ENCODE assay signal across 20 mouse cellular contexts in the genomic region with DNA sequence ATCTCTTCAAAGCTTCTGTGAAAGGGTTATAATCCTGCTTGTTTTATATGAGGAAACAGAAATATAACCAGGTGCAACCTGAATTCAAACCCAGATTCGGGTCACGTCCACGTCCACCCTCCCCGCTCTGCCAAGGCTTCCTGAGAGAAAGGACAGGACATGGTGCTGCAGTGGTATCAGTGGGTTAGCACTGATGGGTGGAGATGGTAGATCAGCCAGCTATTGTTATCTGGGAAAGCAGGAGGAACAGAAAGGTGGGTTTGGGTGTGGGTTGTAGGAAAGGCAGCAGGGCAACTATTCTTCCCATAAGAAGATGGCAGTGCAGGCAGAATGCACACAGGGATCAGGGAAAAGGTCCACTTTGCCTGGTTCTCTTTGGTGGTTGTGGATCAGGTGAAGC. TPM values are rescaled to one million over a fixed set of nuclear protein-coding genes. Genes with fewer than 3 reads are reported as not detected.
DNase-seq lines count a peak whose midpoint lies in the region; ATAC-seq and TF ChIP-seq lines count a peak whose summit lies in the region.
"Had no signal": no experiment of that assay in that cellular context is flagged by ENCODE, and none has a peak within 500 bp of the region (broad histone marks: within the 10 kb centered on the region; RNA-seq: fewer than 3 reads in every experiment).

No protein-coding gene starts in this region.

- peak overlapping the region; percentile 38 for H3K4me2 ChIP-seq in liver, embryonic 11.5 days
- H3K4me2 ChIP-seq in liver, embryonic 15.5 days: peak overlapping the region; percentile 43
- H3K4me2 ChIP-seq in intestine, postnatal 0 days (replicated peaks; ENCODE audit: low read depth): no peak overlapping the region
- H3K4me2 ChIP-seq: embryonic facial prominence, embryonic 12.5 days; forebrain, embryonic 12.5 days; heart, embryonic 13.5 days; hindbrain, embryonic 13.5 days had no signal

- TF ChIP-seq CTCF in cerebellum, adult 2 months (IDR thresholded peaks at IDR 0.05; ENCODE audit: borderline replicate concordance, insufficient read depth, low read depth, low read length): no peak
- TF ChIP-seq CTCF in intestine, postnatal 0 days (IDR thresholded peaks at IDR 0.05; ENCODE audit: low read depth): no peak
- TF ChIP-seq CTCF in kidney, adult 2 months (conservative IDR thresholded peaks at IDR 0.05; ENCODE audit: insufficient read depth, insufficient read length, low read depth, low read length): no peak

- no peak for DNase-seq in cerebellum, adult 2 months
- DNase-seq in cerebellum, adult 8-10 months: no peak
- DNase-seq in liver, embryonic 11.5 days (ENCODE audit: low spot score): no peak
- DNase-seq in frontal cortex, adult 2 months (ENCODE audit: extremely low spot score in 1 of 2, low spot score in 1 of 2): no peak
- no peak for DNase-seq in kidney, adult 2 months
- DNase-seq: adrenal gland, postnatal 10 days; B cell, adult 2 months; gastrocnemius, postnatal 25 days; heart, postnatal 4 days had no signal

- H3K27me3 ChIP-seq in cerebellum, adult 2 months (ENCODE audit: control insufficient read depth, insufficient read depth, low read length): no peaks in the 10 kb centered on the region
- H3K27me3 ChIP-seq in liver, embryonic 11.5 days (replicated peaks; ENCODE audit: control insufficient read depth, insufficient read depth, low read length): no peaks in the 10 kb centered on the region
- no peaks in the 10 kb centered on the region for H3K27me3 ChIP-seq in liver, embryonic 15.5 days
- no peaks in the 10 kb centered on the region for H3K27me3 ChIP-seq in intestine, postnatal 0 days (replicated peaks; ENCODE audit: control insufficient read depth, insufficient read depth, low read length)
- H3K27me3 ChIP-seq in kidney, adult 2 months (replicated peaks; ENCODE audit: control insufficient read depth, insufficient read depth, low read length): no peaks in the 10 kb centered on the region
- H3K27me3 ChIP-seq: embryonic facial prominence, embryonic 12.5 days; forebrain, embryonic 12.5 days; heart, embryonic 13.5 days; hindbrain, embryonic 13.5 days had no signal

- ATAC-seq in liver, embryonic 11.5 days (replicated peaks; ENCODE audit: low FRiP score): peak; percentile 51; the same call in 1 of the 2 replicates
- ATAC-seq in liver, embryonic 15.5 days (ENCODE audit: insufficient read depth): peak; percentile 67
- peak; percentile 40 for ATAC-seq in megakaryocyte-erythroid progenitor cell, adult 5-6 weeks (replicated peaks; ENCODE audit: low FRiP score, low TSS enrichment, poor library complexity, severe bottlenecking)
- ATAC-seq in intestine, postnatal 0 days: no peak
- ATAC-seq: CD4-positive, CD25-positive, alpha-beta regulatory T cell, adult 4 months; forebrain, embryonic 16.5 days; hindbrain, postnatal 0 days had no signal

- no peak overlapping the region for H3K4me3 ChIP-seq in cerebellum, adult 2 months (replicated peaks; ENCODE audit: insufficient read depth, low read depth, low read length)
- H3K4me3 ChIP-seq in liver, embryonic 11.5 days (ENCODE audit: low read depth, low read length): no peak overlapping the region
- H3K4me3 ChIP-seq in liver, embryonic 15.5 days (replicated peaks): no peak overlapping the region
- no peak overlapping the region for H3K4me3 ChIP-seq in intestine, postnatal 0 days (ENCODE audit: low read depth, low read length)
- no peak overlapping the region for H3K4me3 ChIP-seq in kidney, adult 2 months (ENCODE audit: insufficient read depth, low read depth, low read length)
- H3K4me3 ChIP-seq: embryonic facial prominence, embryonic 12.5 days; forebrain, embryonic 12.5 days; heart, embryonic 13.5 days; hindbrain, embryonic 13.5 days had no signal

- TF ChIP-seq POLR2A in cerebellum, adult 2 months (IDR thresholded peaks at IDR 0.05; ENCODE audit: borderline replicate concordance, insufficient read depth, low read length): no peak
- no peak for TF ChIP-seq POLR2A in kidney, adult 2 months (IDR thresholded peaks at IDR 0.05; ENCODE audit: low read depth, low read length)

- H3K9me3 ChIP-seq in liver, embryonic 11.5 days (ENCODE audit: control insufficient read depth, low read length): no peaks in the 10 kb centered on the region
- no peaks in the 10 kb centered on the region for H3K9me3 ChIP-seq in liver, embryonic 15.5 days (replicated peaks)
- H3K9me3 ChIP-seq in intestine, postnatal 0 days (ENCODE audit: control insufficient read depth): no peaks in the 10 kb centered on the region
- H3K9me3 ChIP-seq: embryonic facial prominence, embryonic 12.5 days; forebrain, embryonic 12.5 days; G1E; heart, embryonic 13.5 days; hindbrain, embryonic 13.5 days had no signal

- H3K9ac ChIP-seq in liver, embryonic 11.5 days (ENCODE audit: low read depth, low read length): no peak overlapping the region
- no peak overlapping the region for H3K9ac ChIP-seq in liver, embryonic 15.5 days
- no peak overlapping the region for H3K9ac ChIP-seq in intestine, postnatal 0 days (ENCODE audit: low read depth, low read length)
- H3K9ac ChIP-seq: embryonic facial prominence, embryonic 12.5 days; forebrain, embryonic 12.5 days; heart, embryonic 13.5 days; hindbrain, embryonic 13.5 days had no signal

- peaks cover 2% of the 10 kb centered on the region; the same call in 1 of the 2 replicates for H3K36me3 ChIP-seq in liver, embryonic 11.5 days (ENCODE audit: control insufficient read depth, insufficient read depth, low read length)
- H3K36me3 ChIP-seq in liver, embryonic 15.5 days (replicated peaks): no peaks in the 10 kb centered on the region
- no peaks in the 10 kb centered on the region for H3K36me3 ChIP-seq in intestine, postnatal 0 days (ENCODE audit: control insufficient read depth, insufficient read depth)
- no peaks in the 10 kb centered on the region for H3K36me3 ChIP-seq in kidney, adult 2 months (ENCODE audit: control insufficient read depth, insufficient read depth, low read length)
- H3K36me3 ChIP-seq: embryonic facial prominence, embryonic 12.5 days; forebrain, embryonic 12.5 days; hindbrain, embryonic 13.5 days had no signal

- H3K27ac ChIP-seq in cerebellum, adult 2 months (ENCODE audit: insufficient read depth, low read length): peak overlapping the region; percentile 58; the same call in 1 of the 2 replicates
- H3K27ac ChIP-seq in liver, embryonic 11.5 days (ENCODE audit: low read depth, low read length): no peak overlapping the region
- peak overlapping the region; percentile 29; the same call in 1 of the 2 replicates for H3K27ac ChIP-seq in liver, embryonic 15.5 days (replicated peaks)
- no peak overlapping the region for H3K27ac ChIP-seq in intestine, postnatal 0 days (ENCODE audit: low read depth, low read length)
- no peak overlapping the region for H3K27ac ChIP-seq in kidney, adult 2 months (ENCODE audit: insufficient read depth, low read depth, low read length)
- H3K27ac ChIP-seq: embryonic facial prominence, embryonic 12.5 days; forebrain, embryonic 12.5 days; hindbrain, embryonic 13.5 days; hindbrain, postnatal 0 days had no signal

- peaks cover 11% of the 10 kb centered on the region for H3K4me1 ChIP-seq in cerebellum, adult 2 months (ENCODE audit: control insufficient read depth, insufficient read depth, low read length)
- peaks cover 10% of the 10 kb centered on the region for H3K4me1 ChIP-seq in liver, embryonic 11.5 days (replicated peaks; ENCODE audit: control insufficient read depth, insufficient read depth, low read length)
- peaks cover 49% of the 10 kb centered on the region for H3K4me1 ChIP-seq in liver, embryonic 15.5 days (replicated peaks)
- no peaks in the 10 kb centered on the region; the same call in 1 of the 2 replicates for H3K4me1 ChIP-seq in intestine, postnatal 0 days (replicated peaks; ENCODE audit: control insufficient read depth, insufficient read depth, low read length)
- no peaks in the 10 kb centered on the region for H3K4me1 ChIP-seq in kidney, adult 2 months (ENCODE audit: control insufficient read depth, insufficient read depth, low read length)
- H3K4me1 ChIP-seq: embryonic facial prominence, embryonic 12.5 days; forebrain, embryonic 12.5 days; hindbrain, embryonic 13.5 days had no signal

- WGBS in cerebellum, adult 2 months: 92% methylated on average over 4 of the region's 4 CpGs
- 77% methylated on average over 4 of the region's 4 CpGs for WGBS in liver, embryonic 11.5 days
- 29% methylated on average over 4 of the region's 4 CpGs for WGBS in liver, embryonic 15.5 days (ENCODE audit: insufficient replicate concordance)
- WGBS in intestine, postnatal 0 days: 96% methylated on average over 4 of the region's 4 CpGs
- 96% methylated on average over 4 of the region's 4 CpGs for WGBS in kidney, adult 2 months

RNA-seq across cellular contexts. Expression of gene Dcaf17, which starts 59.2 kb away (rescaled TPM):
- 7.4 and 9.2 TPM in 2 replicates for polyA plus RNA-seq in cerebellum, adult 2 months (2012; rRNA removed)
- 34.6 and 39.0 TPM in 2 replicates for polyA plus RNA-seq in liver, embryonic 11.5 days (2014; fragmentation: Nextera tagmentation; extraction: Ambion mirVana)
- polyA plus RNA-seq in liver, embryonic 15.5 days (2015; fragmentation: Nextera tagmentation; extraction: Ambion mirVana): 14.7 and 16.2 TPM in 2 replicates
- total RNA-seq in megakaryocyte-erythroid progenitor cell, adult 5-6 weeks (2014; fragmentation: Nextera tagmentation): 13.9 and 19.9 TPM in 2 replicates
- 10.8 and 14.7 TPM in 2 replicates for total RNA-seq in megakaryocyte-erythroid progenitor cell, adult 5-6 weeks (2017)
- 17.4 and 19.3 TPM in 2 replicates for polyA plus RNA-seq in intestine, postnatal 0 days (2015; fragmentation: Nextera tagmentation; extraction: Ambion mirVana)
- 8.5 and 9.3 TPM in 2 replicates for polyA plus RNA-seq in frontal cortex, adult 2 months (2012; rRNA removed)
- 3.7 and 3.8 TPM in 2 replicates for polyA plus RNA-seq in kidney, adult 2 months (2012; rRNA removed)

RNA-seq across cellular contexts. Expression of gene Mettl8, which starts 59.5 kb away (rescaled TPM):
- 13.9 and 14.6 TPM in 2 replicates for polyA plus RNA-seq in cerebellum, adult 2 months (2012; rRNA removed)
- polyA plus RNA-seq in liver, embryonic 11.5 days (2014; fragmentation: Nextera tagmentation; extraction: Ambion mirVana): 21.9 and 24.1 TPM in 2 replicates
- polyA plus RNA-seq in liver, embryonic 15.5 days (2015; fragmentation: Nextera tagmentation; extraction: Ambion mirVana): 7.6 and 8.5 TPM in 2 replicates
- 74.2 and 84.3 TPM in 2 replicates for total RNA-seq in megakaryocyte-erythroid progenitor cell, adult 5-6 weeks (2014; fragmentation: Nextera tagmentation)
- 37.6 and 40.3 TPM in 2 replicates for total RNA-seq in megakaryocyte-erythroid progenitor cell, adult 5-6 weeks (2017)
- 5.9 and 6.0 TPM in 2 replicates for polyA plus RNA-seq in intestine, postnatal 0 days (2015; fragmentation: Nextera tagmentation; extraction: Ambion mirVana)
- polyA plus RNA-seq in frontal cortex, adult 2 months (2012; rRNA removed): 13.3 and 15.0 TPM in 2 replicates
- polyA plus RNA-seq in kidney, adult 2 months (2012; rRNA removed): 5.3 and 6.6 TPM in 2 replicates

Comparison
In these comparisons a context has a peak if more than half of its experiments do, and no peak if none do; other contexts are left out.
1. H3K27ac ChIP-seq: peak in cerebellum, adult 2 months (single experiment) and liver, embryonic 15.5 days (single experiment); none in liver, embryonic 11.5 days (single experiment), intestine, postnatal 0 days (single experiment) and kidney, adult 2 months (single experiment).